In the genomic region with DNA sequence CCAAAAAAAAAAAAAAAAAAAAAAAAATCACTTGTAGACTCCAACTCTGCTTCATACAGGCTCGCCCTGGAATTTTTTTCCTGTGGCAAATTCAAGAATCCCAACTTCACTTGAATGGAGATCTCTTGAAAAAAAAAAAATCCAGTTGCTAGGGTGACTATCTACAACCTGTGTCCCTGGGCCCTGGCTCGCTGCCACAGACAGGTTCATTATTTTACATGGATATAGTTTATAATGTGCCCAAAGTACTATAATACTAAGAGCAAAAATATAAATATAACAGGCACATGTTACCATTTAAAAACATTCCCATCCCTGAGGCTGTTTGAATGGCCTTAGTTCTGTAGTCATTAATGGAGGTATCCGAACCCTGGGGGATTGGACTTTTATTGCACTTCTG, we compare ENCODE assay signal across 8 mouse cellular contexts. TPM values are rescaled to one million over a fixed set of nuclear protein-coding genes. Genes with fewer than 3 reads are reported as not detected.
DNase-seq lines count a peak whose midpoint lies in the region; ATAC-seq and TF ChIP-seq lines count a peak whose summit lies in the region.

No protein-coding gene starts in this region.

- H3K27ac ChIP-seq in heart, embryonic 11.5 days (ENCODE audit: low read depth, low read length) = peak overlapping the region; percentile 35; the same call in 1 of the 2 replicates
- H3K27ac ChIP-seq in forebrain, embryonic 15.5 days (replicated peaks) = peak overlapping the region; percentile 51
- H3K27ac ChIP-seq in liver, embryonic 14.5 days = no peak overlapping the region
- no peak overlapping the region for H3K27ac ChIP-seq in stomach, postnatal 0 days (replicated peaks)

- no peak for TF ChIP-seq EP300 in liver, embryonic 14.5 days (IDR thresholded peaks at IDR 0.05; ENCODE audit: low read depth)
- no peak for TF ChIP-seq EP300 in stomach, postnatal 0 days (optimal IDR thresholded peaks at IDR 0.05)

- no peaks in the 10 kb centered on the region for H3K27me3 ChIP-seq in heart, embryonic 11.5 days (ENCODE audit: control insufficient read depth, insufficient read depth, low read length)
- no peaks in the 10 kb centered on the region for H3K27me3 ChIP-seq in E14TG2a.4 (ENCODE audit: insufficient read depth, low read length)
- no peaks in the 10 kb centered on the region for H3K27me3 ChIP-seq in forebrain, embryonic 15.5 days
- H3K27me3 ChIP-seq in liver, embryonic 14.5 days (ENCODE audit: control insufficient read depth, insufficient read depth, low read length) = no peaks in the 10 kb centered on the region
- H3K27me3 ChIP-seq in stomach, postnatal 0 days (ENCODE audit: control insufficient read depth, insufficient read depth, low read length) = no peaks in the 10 kb centered on the region

- peak overlapping the region; percentile 75 for H3K4me3 ChIP-seq in heart, embryonic 11.5 days (ENCODE audit: low read depth, low read length)
- peak overlapping the region; percentile 87; the same call in 1 of the 2 replicates for H3K4me3 ChIP-seq in E14TG2a.4 (replicated peaks; ENCODE audit: low read length)
- peak overlapping the region; percentile 84 for H3K4me3 ChIP-seq in forebrain, embryonic 15.5 days
- H3K4me3 ChIP-seq in liver, embryonic 14.5 days (ENCODE audit: insufficient read depth in 1 of 2, low read depth in 2 of 2, low read length in 2 of 2) = peak overlapping the region; percentile 44 to 72
- H3K4me3 ChIP-seq in stomach, postnatal 0 days (ENCODE audit: low read depth, low read length) = peak overlapping the region; percentile 65

- peaks cover 2% of the 10 kb centered on the region; the same call in 1 of the 2 replicates for H3K4me1 ChIP-seq in heart, embryonic 11.5 days (ENCODE audit: control insufficient read depth, insufficient read depth, low read length)
- H3K4me1 ChIP-seq in E14TG2a.4 (replicated peaks; ENCODE audit: low read depth, low read length) = peaks cover 13% of the 10 kb centered on the region
- peaks cover 12% of the 10 kb centered on the region for H3K4me1 ChIP-seq in forebrain, embryonic 15.5 days
- peaks cover 5% of the 10 kb centered on the region in 2 experiments for H3K4me1 ChIP-seq in liver, embryonic 14.5 days (replicated peaks; ENCODE audit: control insufficient read depth in 2 of 2, insufficient read depth in 2 of 2, low read length in 1 of 2)
- no peaks in the 10 kb centered on the region for H3K4me1 ChIP-seq in stomach, postnatal 0 days (replicated peaks; ENCODE audit: control insufficient read depth, insufficient read depth)

- ATAC-seq in heart, embryonic 11.5 days (replicated peaks; ENCODE audit: insufficient number of reproducible peaks, low FRiP score, low TSS enrichment) = no peak
- ATAC-seq in forebrain, embryonic 15.5 days (replicated peaks) = no peak
- no peak for ATAC-seq in liver, embryonic 14.5 days (ENCODE audit: insufficient read depth)
- ATAC-seq in stomach, postnatal 0 days (ENCODE audit: low FRiP score, low TSS enrichment) = no peak

- whole genome bisulfite sequencing in heart, embryonic 11.5 days (ENCODE audit: insufficient replicate concordance) = 56% methylated on average over 3 of the region's 3 CpGs
- WGBS in forebrain, embryonic 15.5 days = 41% methylated on average over 3 of the region's 3 CpGs
- 58% methylated on average over 3 of the region's 3 CpGs for WGBS in liver, embryonic 14.5 days (ENCODE audit: insufficient replicate concordance)
- WGBS in stomach, postnatal 0 days = 43% methylated on average over 3 of the region's 3 CpGs

- no peaks in the 10 kb centered on the region for H3K9me3 ChIP-seq in heart, embryonic 11.5 days (replicated peaks; ENCODE audit: control insufficient read depth, low read length)
- no peaks in the 10 kb centered on the region for H3K9me3 ChIP-seq in E14TG2a.4 (ENCODE audit: low read length)
- H3K9me3 ChIP-seq in forebrain, embryonic 15.5 days = no peaks in the 10 kb centered on the region
- H3K9me3 ChIP-seq in liver, embryonic 14.5 days (ENCODE audit: control insufficient read depth, low read length) = no peaks in the 10 kb centered on the region
- no peaks in the 10 kb centered on the region for H3K9me3 ChIP-seq in stomach, postnatal 0 days (ENCODE audit: control insufficient read depth, low read length)

- no peak for DNase-seq in heart, adult 18-20 months
- DNase-seq in liver, embryonic 14.5 days (ENCODE audit: low read depth in 3 of 3, low spot score in 3 of 3) = no peak
- no peak for DNase-seq in stomach, postnatal 0 days (ENCODE audit: low spot score)
- no peak for DNase-seq in gastrocnemius, adult 8-10 months (ENCODE audit: low spot score in 2 of 2)
- no peak for DNase-seq in gastrocnemius, postnatal 25 days

- TF ChIP-seq CTCF in E14TG2a.4 (conservative IDR thresholded peaks at IDR 0.05; ENCODE audit: low read length) = no peak
- TF ChIP-seq CTCF in liver, embryonic 14.5 days (IDR thresholded peaks at IDR 0.05; ENCODE audit: low read depth) = no peak
- TF ChIP-seq CTCF in stomach, postnatal 0 days (IDR thresholded peaks at IDR 0.05; ENCODE audit: low read depth) = no peak

- H3K36me3 ChIP-seq in heart, embryonic 11.5 days (ENCODE audit: control insufficient read depth, insufficient read depth, low read length) = no peaks in the 10 kb centered on the region
- H3K36me3 ChIP-seq in E14TG2a.4 (ENCODE audit: insufficient read depth, low read length) = peaks cover 13% of the 10 kb centered on the region
- H3K36me3 ChIP-seq in forebrain, embryonic 15.5 days = 0 out of 2 replicates have a peak, but pooled peaks cover 8% of the 10 kb centered on the region
- H3K36me3 ChIP-seq in liver, embryonic 14.5 days (replicated peaks; ENCODE audit: control insufficient read depth, insufficient read depth, low read depth) = no peaks in the 10 kb centered on the region
- H3K36me3 ChIP-seq in stomach, postnatal 0 days (ENCODE audit: control insufficient read depth, insufficient read depth, low read length) = no peaks in the 10 kb centered on the region

- H3K9ac ChIP-seq in heart, embryonic 11.5 days (ENCODE audit: low read depth, low read length) = peak overlapping the region; percentile 46; the same call in 1 of the 2 replicates
- peak overlapping the region; percentile 78 for H3K9ac ChIP-seq in forebrain, embryonic 15.5 days (replicated peaks)
- no peak overlapping the region for H3K9ac ChIP-seq in liver, embryonic 14.5 days (replicated peaks)
- no peak overlapping the region for H3K9ac ChIP-seq in stomach, postnatal 0 days (ENCODE audit: low read length)

- peak overlapping the region; percentile 78 for H3K4me2 ChIP-seq in heart, embryonic 11.5 days
- H3K4me2 ChIP-seq in forebrain, embryonic 15.5 days (replicated peaks) = peak overlapping the region; percentile 71
- H3K4me2 ChIP-seq in liver, embryonic 14.5 days (ENCODE audit: low read depth) = peak overlapping the region; percentile 83
- H3K4me2 ChIP-seq in stomach, postnatal 0 days (replicated peaks; ENCODE audit: low read depth) = peak overlapping the region; percentile 78

RNA-seq across cellular contexts. Expression of a gene that starts 0.6 kb away (rescaled TPM):
- 7.9 and 8.1 TPM in 2 replicates for polyA plus RNA-seq in heart, embryonic 11.5 days (2014; fragmentation: Nextera tagmentation; extraction: Ambion mirVana)
- total RNA-seq in heart, adult 18-20 months (2021) = 1 to 10 TPM; 3.4 to 3.7 TPM
- polyA plus RNA-seq in forebrain, embryonic 15.5 days (2015; fragmentation: Nextera tagmentation; extraction: Ambion mirVana) = 20.8 and 21.6 TPM in 2 replicates
- polyA plus RNA-seq in liver, embryonic 14.5 days (2012; rRNA removed) = 1.6 TPM in 2 replicates
- polyA plus RNA-seq in liver, embryonic 14.5 days (2014; fragmentation: Nextera tagmentation; extraction: Ambion mirVana) = 2.1 and 2.6 TPM in 2 replicates
- 4.8 and 4.9 TPM in 2 replicates for polyA plus RNA-seq in stomach, postnatal 0 days (2015; fragmentation: Nextera tagmentation; extraction: Ambion mirVana)
- 1 to 10 TPM; 2.8 to 3.5 (median 3.3) TPM for total RNA-seq in gastrocnemius, adult 8-10 months (2022)
- total RNA-seq in gastrocnemius, postnatal 25 days (2021) = 1 to 10 TPM; 2.5 TPM

Comparison
In these comparisons a context has a peak if more than half of its experiments do, and no peak if none do; other contexts are left out.
1. H3K27ac ChIP-seq: peak in heart, embryonic 11.5 days (single experiment) and forebrain, embryonic 15.5 days (single experiment); none in liver, embryonic 14.5 days (single experiment) and stomach, postnatal 0 days (single experiment).
2. H3K9ac ChIP-seq: peak in heart, embryonic 11.5 days (single experiment) and forebrain, embryonic 15.5 days (single experiment); none in liver, embryonic 14.5 days (single experiment) and stomach, postnatal 0 days (single experiment).
3. Peak in every context shown above with its lines, with median percentiles within 50 percentile points of each other: H3K4me2 ChIP-seq and H3K4me3 ChIP-seq.